Mouse (Mus musculus) left cerebral cortex, postnatal 10 days (tissue): Measurements from ENCODE around the gene Hpd. TPM values are rescaled to one million over a fixed set of nuclear protein-coding genes. Genes with fewer than 3 reads are reported as not detected.

Experiments used
- DNase-seq, 2 experiments: peaks; one replicate each; pipeline ENCODE4 v3.0.0; 2021 to 2022; ENCODE audit warnings: low spot score in 2 of 2, mixed read lengths in 1 of 2; ENCODE audit errors: extremely low spot score in 1 of 2
- intact Hi-C: fragments of 180-260 bp; cut with DNase I; formaldehyde crosslinking; loops from one replicate; pipeline ENCODE4 v1.15.1; 2025
- total RNA-seq, 2 experiments: library from RNA; stranded (reverse); gene quantifications; 2 replicates each; pipeline ENCODE4 v1.2.3; 2021

The Hpd gene
- total RNA-seq, 2 experiments from 2014 or later, result not detected

DNA sequence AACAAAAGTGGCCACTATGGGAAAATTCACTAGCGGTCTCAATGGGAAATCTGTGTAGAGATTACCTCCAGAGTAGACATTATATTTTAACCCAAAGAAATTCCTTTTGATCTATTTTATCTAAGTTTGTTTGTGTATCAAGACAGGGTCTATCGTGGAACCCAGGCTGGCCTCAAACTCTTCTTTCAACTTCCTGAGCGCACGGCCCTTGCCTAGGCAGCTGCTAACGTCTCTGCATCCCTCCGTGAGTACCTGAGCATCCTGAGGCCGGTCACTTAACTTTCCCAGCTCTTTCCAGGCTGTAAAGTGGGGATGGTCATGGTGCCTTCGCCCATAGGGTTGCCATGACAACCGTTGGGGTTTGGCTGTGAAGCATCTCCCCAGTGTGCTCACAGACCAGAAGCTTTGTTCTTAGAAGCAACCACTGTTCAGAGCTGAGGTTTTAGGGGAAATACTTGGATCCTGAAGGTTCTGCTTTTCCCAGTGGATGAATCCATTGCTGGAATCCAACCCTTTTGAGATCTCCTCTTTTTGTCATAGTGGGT, 10.2 kb upstream of the Hpd start:
- intact Hi-C loops, result no loop called here
- DNase-seq, result no peak

- intact Hi-C loops, result no loop called here
- no peak for DNase-seq
Measured at GRCm38 (mm10) chr5:123191427-123191826, 8.9 kb upstream of the Hpd start.

DNA sequence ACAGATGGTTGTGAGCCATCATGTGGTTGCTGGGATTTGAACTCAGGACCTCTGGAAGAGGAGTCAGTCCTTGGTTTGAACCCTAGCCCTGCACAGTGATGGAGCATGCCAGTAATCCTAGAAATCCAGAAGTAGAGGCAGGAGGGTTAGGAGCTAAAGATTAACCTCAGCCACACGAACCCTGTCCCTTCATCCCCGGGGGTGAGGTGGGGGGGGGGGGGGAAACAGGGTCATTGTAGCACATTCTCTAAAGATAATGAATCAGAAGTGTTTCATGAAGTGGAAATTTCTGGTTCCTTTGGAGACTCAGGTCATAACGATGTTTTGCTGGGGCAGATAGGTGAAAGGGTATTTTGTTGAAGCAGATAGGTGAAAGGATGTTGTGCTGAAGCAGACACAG, 8.4 kb upstream of the Hpd start:
- intact Hi-C loops, result no loop called here
- DNase-seq, result no peak

DNA sequence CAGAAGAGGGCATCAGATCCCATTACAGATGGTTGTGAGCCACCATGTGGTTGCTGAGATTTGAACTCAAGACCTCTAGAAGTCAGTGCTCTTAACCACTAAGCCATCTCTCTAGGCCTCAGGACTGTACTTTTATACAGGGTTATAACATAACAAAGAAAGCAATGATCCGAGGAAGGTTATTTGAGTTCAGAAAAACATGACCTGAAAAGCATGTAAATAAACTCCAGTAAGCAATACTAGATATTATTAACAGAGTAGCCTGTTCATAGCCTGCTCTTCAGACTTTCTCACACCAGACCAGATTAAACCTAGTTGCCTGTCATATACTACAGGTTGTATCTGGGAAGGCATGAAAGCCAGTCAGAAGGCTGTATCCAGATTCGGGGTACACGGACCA, 4.8 kb upstream of the Hpd start:
- intact Hi-C loops, result no loop called here

GRCm38 (mm10) chr5:123185966-123186365, 3.4 kb upstream of the Hpd start:
- intact Hi-C loops, result no loop called here

More for the DNA sequence above, 4.8 kb upstream of the Hpd start:
- DNase-seq, result no peak

DNA sequence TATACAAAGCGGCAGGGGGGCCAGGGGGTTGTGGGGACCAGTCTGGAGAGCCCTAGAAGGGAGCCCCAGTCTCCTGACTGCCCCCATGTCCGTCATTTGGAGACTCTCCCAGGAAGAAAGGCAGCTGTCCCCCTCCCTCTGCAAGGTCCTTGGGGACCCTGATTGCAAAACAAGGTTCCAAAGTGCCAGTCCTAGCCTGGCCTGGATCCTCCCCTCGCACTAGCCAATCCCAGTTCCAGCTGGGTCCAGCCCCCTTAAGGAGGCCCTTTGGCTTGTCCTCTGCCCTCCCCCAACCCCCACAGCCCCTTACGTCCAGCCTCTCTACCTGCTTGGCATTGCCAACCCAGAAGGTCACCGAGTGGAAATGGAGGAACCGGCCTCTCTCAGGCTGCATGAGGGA, 991 bp downstream of the Hpd start:
- intact Hi-C loops, result no loop called here

More at GRCm38 (mm10) chr5:123185966-123186365, 3.4 kb upstream of the Hpd start:
- no peak for DNase-seq

GRCm38 (mm10) chr5:123180390-123180789, 2.1 kb downstream of the Hpd start:
- intact Hi-C loops, result no loop called here
- no peak for DNase-seq

More for the DNA sequence above, 991 bp downstream of the Hpd start:
- DNase-seq, result no peak

DNA sequence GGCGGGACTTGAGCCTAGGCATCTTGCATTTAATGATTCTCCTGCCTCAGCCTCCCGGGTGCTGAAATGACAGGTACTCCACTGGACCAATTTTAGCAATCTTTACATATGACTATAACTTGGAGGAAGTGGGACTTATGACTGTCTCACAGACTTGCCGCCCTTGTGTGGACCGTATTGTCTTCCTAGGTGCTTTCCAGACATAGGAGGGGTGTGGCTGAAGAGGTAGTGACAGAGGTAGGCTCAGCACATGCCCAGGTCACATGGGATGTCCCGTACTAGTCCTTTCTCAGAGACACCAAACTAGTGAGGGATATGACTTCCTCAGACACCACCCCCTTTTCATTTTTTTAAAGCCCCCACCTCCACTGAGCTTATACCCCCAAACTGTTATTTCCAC, 3.7 kb downstream of the Hpd start:
- intact Hi-C loops, result no loop called here
- DNase-seq, result no peak

- intact Hi-C loops, result loop anchor here (2.0 kb wide), 1 partner anchor 107 kb away; no protein-coding TSS in a partner anchor
- peak; percentile 60 to 86 for DNase-seq
Measured at GRCm38 (mm10) chr5:123171646-123172350, 10.7 kb downstream of the Hpd start.

GRCm38 (mm10) chr5:123170365-123170764, 12.2 kb downstream of the Hpd start:
- intact Hi-C loops, result loop anchor here (2.0 kb wide), 1 partner anchor 106 kb away; no protein-coding TSS in a partner anchor
- DNase-seq, result no peak

GRCm38 (mm10) chr5:123169284-123169683, 13.2 kb downstream of the Hpd start, which contains the start of gene Psmd9:
Gene Psmd9, plus strand, starts transcription at chr5:123169413.
- no peak for DNase-seq
- intact Hi-C loops, result no loop called here

- intact Hi-C loops, result no loop called here
- DNase-seq, result no peak
Measured at GRCm38 (mm10) chr5:123167591-123167990, 14.9 kb downstream of the Hpd start.

DNA sequence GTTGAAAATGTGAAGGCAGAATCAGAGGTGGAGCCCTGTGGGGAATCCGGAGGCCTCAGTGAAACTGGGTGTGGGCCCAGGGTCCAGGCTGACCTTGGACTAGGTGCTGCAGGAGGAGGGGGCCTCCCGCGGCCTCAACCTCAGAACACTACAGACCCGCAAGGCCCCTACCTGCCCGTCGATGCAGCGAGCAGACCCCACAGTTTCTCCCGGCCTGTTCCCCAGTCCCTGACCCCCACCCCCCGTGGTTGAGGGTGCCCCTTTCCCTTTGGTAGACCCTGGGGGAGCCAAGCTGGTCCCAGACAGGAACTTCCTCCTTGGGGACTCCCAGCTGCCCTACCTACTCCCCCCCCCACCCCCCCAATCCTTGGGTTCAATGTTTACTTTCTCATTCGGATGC, 16.1 kb downstream of the Hpd start:
- DNase-seq, result no peak
- intact Hi-C loops, result no loop called here

GRCm38 (mm10) chr5:123162942-123163341, 19.6 kb downstream of the Hpd start:
- intact Hi-C loops, result no loop called here
- DNase-seq, result peak in 1 of 2 experiments; percentile 35

- intact Hi-C loops, result no loop called here
- DNase-seq, result peak in 1 of 2 experiments; percentile 30
Measured at GRCm38 (mm10) chr5:123160341-123160740, 22.2 kb downstream of the Hpd start.

DNA sequence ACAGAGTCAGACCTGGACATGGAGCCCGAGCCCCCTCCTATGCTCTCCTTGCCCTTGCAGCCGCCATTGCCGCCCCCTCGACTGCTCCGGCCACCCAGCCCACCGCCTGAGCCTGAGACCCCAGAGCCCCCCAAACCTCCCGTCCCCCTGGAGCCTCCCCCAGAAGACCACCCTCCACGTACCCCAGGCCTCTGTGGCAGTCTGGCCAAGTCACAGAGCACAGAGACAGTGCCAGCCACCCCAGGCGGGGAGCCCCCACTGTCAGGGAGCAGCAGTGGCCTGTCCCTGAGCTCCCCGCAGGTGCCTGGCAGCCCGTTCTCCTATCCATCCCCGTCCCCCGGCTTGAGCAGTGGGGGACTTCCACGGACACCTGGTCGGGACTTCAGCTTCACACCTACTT, 22.7 kb downstream of the Hpd start:
- DNase-seq, result no peak
- intact Hi-C loops, result no loop called here

- no peak for DNase-seq
- intact Hi-C loops, result no loop called here
Measured at GRCm38 (mm10) chr5:123159446-123159845, 23.1 kb downstream of the Hpd start.

DNA sequence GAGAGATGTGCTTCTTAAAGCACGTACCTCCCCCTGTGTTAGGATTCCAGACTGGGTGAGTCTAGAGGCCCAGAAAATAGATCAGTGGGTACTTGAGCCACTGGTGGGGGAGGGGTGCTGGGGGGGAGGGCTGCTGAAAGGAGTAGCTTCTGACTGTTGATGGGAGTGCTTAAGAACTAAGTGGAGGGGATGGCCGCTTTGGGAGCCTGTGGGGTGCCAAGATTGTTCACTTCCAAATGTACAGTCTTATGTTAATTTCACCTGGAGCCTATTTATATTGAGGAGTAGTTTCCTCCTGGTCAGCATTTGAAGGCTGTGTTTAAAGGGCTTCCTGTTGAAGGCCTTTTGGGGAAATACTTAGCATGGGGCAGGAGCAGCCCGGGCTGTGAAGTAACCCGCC, 24.6 kb downstream of the Hpd start:
- intact Hi-C loops, result no loop called here

GRCm38 (mm10) chr5:123156763-123157162, 25.8 kb downstream of the Hpd start:
- intact Hi-C loops, result no loop called here
- DNase-seq, result no peak

More for the DNA sequence above, 24.6 kb downstream of the Hpd start:
- no peak for DNase-seq

- DNase-seq, result peak; percentile 61 to 69
- intact Hi-C loops, result no loop called here
Measured at GRCm38 (mm10) chr5:123155425-123155824, 27.1 kb downstream of the Hpd start.
